Mouse (Mus musculus): ENCODE data around the gene Plk5.

Plk5 gene

GRCm38 (mm10) chr10:80357994-80358639 is 1.9 kb downstream of the Plk5 start:
- DNase-seq (ENCODE audit: low spot score) = no peak

- no peak for DNase-seq (ENCODE audit: low spot score)
Measured at GRCm38 (mm10) chr10:80363734-80364133, 7.5 kb downstream of the Plk5 start.

GRCm38 (mm10) chr10:80365736-80366135 is 9.5 kb downstream of the Plk5 start:
- DNase-seq (ENCODE audit: low spot score) = no peak

- DNase-seq (ENCODE audit: low spot score) = no peak
Measured at GRCm38 (mm10) chr10:80367954-80368353, 11.7 kb downstream of the Plk5 start.

GRCm38 (mm10) chr10:80368392-80368791 is 12.1 kb downstream of the Plk5 start:
- no peak for DNase-seq (ENCODE audit: low spot score)

- DNase-seq (ENCODE audit: low spot score) = no peak
Measured at GRCm38 (mm10) chr10:80369995-80370747, 13.9 kb downstream of the Plk5 start.

GRCm38 (mm10) chr10:80371411-80371966 is 15.2 kb downstream of the Plk5 start:
- DNase-seq (ENCODE audit: low spot score) = peak; percentile 80

- DNase-seq (ENCODE audit: low spot score) = no peak
Measured at GRCm38 (mm10) chr10:80371983-80372382, 15.7 kb downstream of the Plk5 start.

- no peak for DNase-seq (ENCODE audit: low spot score)
Measured at GRCm38 (mm10) chr10:80372706-80373105, 16.4 kb downstream of the Plk5 start.

- peak; percentile 85 for DNase-seq (ENCODE audit: low spot score)
Measured at GRCm38 (mm10) chr10:80374063-80374462, 17.8 kb downstream of the Plk5 start.

GRCm38 (mm10) chr10:80376160-80376559 is 19.9 kb downstream of the Plk5 start:
- DNase-seq (ENCODE audit: low spot score) = peak; percentile 92

- no peak for DNase-seq (ENCODE audit: low spot score)
Measured at GRCm38 (mm10) chr10:80377716-80378115, 21.5 kb downstream of the Plk5 start.

GRCm38 (mm10) chr10:80382641-80383365 is 26.5 kb downstream of the Plk5 start:
- DNase-seq (ENCODE audit: low spot score) = no peak

- DNase-seq (ENCODE audit: low spot score) = no peak
Measured at GRCm38 (mm10) chr10:80383431-80383830, 27.2 kb downstream of the Plk5 start.

- no peak for DNase-seq (ENCODE audit: low spot score)
Measured at GRCm38 (mm10) chr10:80384115-80384639, 27.9 kb downstream of the Plk5 start.

- no peak for DNase-seq (ENCODE audit: low spot score)
Measured at GRCm38 (mm10) chr10:80384709-80385108, 28.4 kb downstream of the Plk5 start.

GRCm38 (mm10) chr10:80385310-80385709 is 29.1 kb downstream of the Plk5 start:
- no peak for DNase-seq (ENCODE audit: low spot score)

- no peak for DNase-seq (ENCODE audit: low spot score)
Measured at GRCm38 (mm10) chr10:80385811-80386734, 29.8 kb downstream of the Plk5 start.

GRCm38 (mm10) chr10:80386735-80387471 is 30.6 kb downstream of the Plk5 start:
- no peak for DNase-seq (ENCODE audit: low spot score)

GRCm38 (mm10) chr10:80387522-80387959 is 31.3 kb downstream of the Plk5 start, which contains the start of gene Mex3d:
Gene Mex3d (minus strand): TSS chr10:80387659.
- DNase-seq (ENCODE audit: low spot score) = peak; percentile 84
